Mouse (Mus musculus) ES-Bruce4 (cell line): ENCODE results near the gene 1810013L24Rik. TPM values are rescaled to one million over a fixed set of nuclear protein-coding genes. Genes with fewer than 3 reads are reported as not detected.
A peak's percentile ranks its signal among the peaks of the same experiment; 100 is the strongest.

ENCODE experiments used
- H3K27ac ChIP-seq: 2 replicates; pipeline ENCODE4 v1.5.1; 2012; ENCODE audit warnings: low read length, inconsistent platforms; ENCODE audit not compliant: insufficient read depth
- H3K27me3 ChIP-seq: 2 replicates; pipeline ENCODE4 v1.6.1; 2012; ENCODE audit warnings: mild to moderate bottlenecking, low read length, inconsistent platforms; ENCODE audit not compliant: control insufficient read depth, poor library complexity, insufficient read depth, severe bottlenecking
- H3K36me3 ChIP-seq: 2 replicates; pipeline ENCODE4 v1.6.1; 2012; ENCODE audit warnings: inconsistent platforms, mild to moderate bottlenecking, low read length, moderate library complexity; ENCODE audit not compliant: control insufficient read depth, poor library complexity, insufficient read depth, severe bottlenecking
- H3K4me1 ChIP-seq: one replicate; pipeline ENCODE4 v1.8.1; 2011; ENCODE audit warnings: low read length; ENCODE audit not compliant: control insufficient read depth, insufficient read depth
- H3K4me3 ChIP-seq: 2 replicates; pipeline ENCODE4 v1.5.1; 2011; ENCODE audit warnings: low read depth, mild to moderate bottlenecking, low read length
- H3K9ac ChIP-seq: 2 replicates; pipeline ENCODE4 v1.6.1; 2012; ENCODE audit warnings: low read depth, mild to moderate bottlenecking, inconsistent platforms; ENCODE audit not compliant: poor library complexity, severe bottlenecking
- H3K9me3 ChIP-seq: replicated peaks from 2 replicates; pipeline ENCODE4 v1.6.1; 2012; ENCODE audit warnings: mild to moderate bottlenecking, low read length, inconsistent platforms; ENCODE audit not compliant: control insufficient read depth, poor library complexity, insufficient read depth, severe bottlenecking
- CTCF ChIP-seq: IDR thresholded peaks from one replicate; pipeline ENCODE4 v1.8.1; 2011; ENCODE audit warnings: low read depth, low read length
- EP300 ChIP-seq: IDR thresholded peaks from 2 replicates; pipeline ENCODE4 v1.6.1; 2011; ENCODE audit warnings: low read depth, low read length; ENCODE audit not compliant: insufficient read depth
- POLR2A ChIP-seq: IDR thresholded peaks from one replicate; pipeline ENCODE4 v1.8.1; 2011; ENCODE audit warnings: low read length; ENCODE audit not compliant: insufficient read depth
- polyA plus RNA-seq: library from polyadenylated mRNA; stranded (reverse); fragments of >200 nt; gene quantifications from 2 replicates; pipeline ENCODE4 v1.2.4, GENCODE M21; 2011; ENCODE audit warnings: low read depth; ENCODE audit not compliant: missing spikeins, insufficient read depth, insufficient read length

Gene 1810013L24Rik
- polyA plus RNA-seq, 1 experiment, result 65.8 TPM

- Histone ChIP-seq H3K27ac (peak overlapping the region; percentile 57), H3K36me3 (no peaks in the 10 kb centered on the region), H3K4me3 (peak overlapping the region; percentile 27), H3K9ac (peak overlapping the region; percentile 7; the same call in 1 of the 2 replicates), H3K4me1 (peaks cover 3% of the 10 kb centered on the region), H3K9me3 (no peaks in the 10 kb centered on the region), H3K27me3 (no peaks in the 10 kb centered on the region)
- TF ChIP-seq POLR2A (peak; percentile 14), CTCF (no peak), EP300 (peak; percentile 98)
These were observed 19.3 kb upstream of the 1810013L24Rik start for GRCm38 (mm10) chr16:8810399-8811127.

- no peak overlapping the region for H3K4me3 ChIP-seq
- H3K4me1 ChIP-seq, result peaks cover 2% of the 10 kb centered on the region
- no peak for TF ChIP-seq CTCF
- no peak for TF ChIP-seq POLR2A
- no peak for TF ChIP-seq EP300
- no peak overlapping the region for H3K9ac ChIP-seq
- H3K36me3 ChIP-seq, result no peaks in the 10 kb centered on the region
- H3K9me3 ChIP-seq, result no peaks in the 10 kb centered on the region
- H3K27ac ChIP-seq, result no peak overlapping the region
- no peaks in the 10 kb centered on the region for H3K27me3 ChIP-seq
These were observed 12.0 kb upstream of the 1810013L24Rik start for GRCm38 (mm10) chr16:8817872-8818271.

GRCm38 (mm10) chr16:8821429-8821828, 8.5 kb upstream of the 1810013L24Rik start:
- H3K27me3 ChIP-seq, result no peaks in the 10 kb centered on the region
- no peak overlapping the region for H3K4me3 ChIP-seq
- H3K9me3 ChIP-seq, result no peaks in the 10 kb centered on the region
- no peak overlapping the region for H3K27ac ChIP-seq
- no peak overlapping the region for H3K9ac ChIP-seq
- TF ChIP-seq EP300, result no peak
- no peak for TF ChIP-seq POLR2A
- TF ChIP-seq CTCF, result no peak
- H3K36me3 ChIP-seq, result no peaks in the 10 kb centered on the region
- no peaks in the 10 kb centered on the region for H3K4me1 ChIP-seq

- H3K4me1 ChIP-seq, result no peaks in the 10 kb centered on the region
- H3K27me3 ChIP-seq, result no peaks in the 10 kb centered on the region
- no peak overlapping the region for H3K27ac ChIP-seq
- H3K9ac ChIP-seq, result no peak overlapping the region
- H3K9me3 ChIP-seq, result no peaks in the 10 kb centered on the region
- no peak for TF ChIP-seq CTCF
- TF ChIP-seq POLR2A, result no peak
- TF ChIP-seq EP300, result no peak
- no peak overlapping the region for H3K4me3 ChIP-seq
- no peaks in the 10 kb centered on the region for H3K36me3 ChIP-seq
These were observed 7.3 kb upstream of the 1810013L24Rik start for GRCm38 (mm10) chr16:8822586-8822985.

GRCm38 (mm10) chr16:8823661-8824060, 6.2 kb upstream of the 1810013L24Rik start:
- H3K36me3 ChIP-seq, result no peaks in the 10 kb centered on the region
- peak overlapping the region; percentile 53; the same call in 1 of the 2 replicates for H3K27ac ChIP-seq
- no peaks in the 10 kb centered on the region for H3K4me1 ChIP-seq
- peak overlapping the region; percentile 1; the same call in 1 of the 2 replicates for H3K9ac ChIP-seq
- no peaks in the 10 kb centered on the region for H3K9me3 ChIP-seq
- no peak overlapping the region for H3K4me3 ChIP-seq
- TF ChIP-seq EP300, result no peak
- TF ChIP-seq POLR2A, result no peak
- TF ChIP-seq CTCF, result no peak
- H3K27me3 ChIP-seq, result no peaks in the 10 kb centered on the region

GRCm38 (mm10) chr16:8827366-8827765, 2.5 kb upstream of the 1810013L24Rik start:
- H3K27me3 ChIP-seq, result no peaks in the 10 kb centered on the region
- peaks cover 6% of the 10 kb centered on the region for H3K36me3 ChIP-seq
- H3K4me1 ChIP-seq, result no peaks in the 10 kb centered on the region
- no peak overlapping the region for H3K27ac ChIP-seq
- H3K9me3 ChIP-seq, result no peaks in the 10 kb centered on the region
- H3K9ac ChIP-seq, result no peak overlapping the region
- no peak overlapping the region for H3K4me3 ChIP-seq
- TF ChIP-seq POLR2A, result no peak
